Mouse (Mus musculus): ENCODE data around the gene Ccdc92b. TPM values are rescaled to one million over a fixed set of nuclear protein-coding genes. Genes with fewer than 3 reads are reported as not detected.

Gene Ccdc92b
- polyA plus RNA-seq, 1 experiment from 2014 or later = 3.3 TPM

- no peaks in the 10 kb centered on the region for H3K9me3 ChIP-seq (replicated peaks; ENCODE audit: control insufficient read depth, low read length, poor library complexity, severe bottlenecking)
- no peak overlapping the region for H3K27ac ChIP-seq (ENCODE audit: low read length)
Observed at GRCm38 (mm10) chr11:74647966-74648365, 28.6 kb downstream of the Ccdc92b start.

GRCm38 (mm10) chr11:74648676-74649075, 29.3 kb downstream of the Ccdc92b start:
- Histone ChIP-seq H3K36me3 (ENCODE audit: control insufficient read depth, insufficient read depth, low read length) (no peaks in the 10 kb centered on the region), H3K4me1 (ENCODE audit: control insufficient read depth, insufficient read depth, low read length) (peaks cover 23% of the 10 kb centered on the region), H3K4me3 (ENCODE audit: low read depth, low read length) (peak overlapping the region; percentile 94), H3K27me3 (ENCODE audit: control insufficient read depth, insufficient read depth, low read depth, low read length) (no peaks in the 10 kb centered on the region), H3K9me3 (replicated peaks; ENCODE audit: control insufficient read depth, low read length, poor library complexity, severe bottlenecking) (no peaks in the 10 kb centered on the region), H3K27ac (ENCODE audit: low read length) (peak overlapping the region; percentile 72), H3K9ac (ENCODE audit: low read depth, low read length) (peak overlapping the region; percentile 84), H3K4me2 (ENCODE audit: low read length) (peak overlapping the region; percentile 92)
- ATAC-seq = peak; percentile 33
- WGBS = 3% methylated on average over 1 of the region's 1 CpGs

More at GRCm38 (mm10) chr11:74647966-74648365, 28.6 kb downstream of the Ccdc92b start:
- H3K4me3 ChIP-seq (ENCODE audit: low read depth, low read length) = no peak overlapping the region
- H3K9ac ChIP-seq (ENCODE audit: low read depth, low read length) = no peak overlapping the region
- H3K36me3 ChIP-seq (ENCODE audit: control insufficient read depth, insufficient read depth, low read length) = no peaks in the 10 kb centered on the region
- H3K27me3 ChIP-seq (ENCODE audit: control insufficient read depth, insufficient read depth, low read depth, low read length) = no peaks in the 10 kb centered on the region
- H3K4me2 ChIP-seq (ENCODE audit: low read length) = no peak overlapping the region
- WGBS = 82% methylated on average over 1 of the region's 1 CpGs
- peaks cover 21% of the 10 kb centered on the region for H3K4me1 ChIP-seq (ENCODE audit: control insufficient read depth, insufficient read depth, low read length)
- no peak for ATAC-seq

- no peaks in the 10 kb centered on the region for H3K9me3 ChIP-seq (replicated peaks; ENCODE audit: control insufficient read depth, low read length, poor library complexity, severe bottlenecking)
- H3K9ac ChIP-seq (ENCODE audit: low read depth, low read length) = peak within 1 kb of the TSS; percentile 84
- no peaks in the 10 kb centered on the region for H3K36me3 ChIP-seq (ENCODE audit: control insufficient read depth, insufficient read depth, low read length)
- peaks cover 23% of the 10 kb centered on the region for H3K4me1 ChIP-seq (ENCODE audit: control insufficient read depth, insufficient read depth, low read length)
- peak; percentile 89 for ATAC-seq
- H3K4me3 ChIP-seq (ENCODE audit: low read depth, low read length) = peak within 1 kb of the TSS; percentile 94
- H3K27ac ChIP-seq (ENCODE audit: low read length) = peak within 1 kb of the TSS; percentile 72
- no peaks in the 10 kb centered on the region for H3K27me3 ChIP-seq (ENCODE audit: control insufficient read depth, insufficient read depth, low read depth, low read length)
- 0% methylated on average over 53 of the region's 58 CpGs for WGBS
- H3K4me2 ChIP-seq (ENCODE audit: low read length) = peak within 1 kb of the TSS; percentile 92
Observed at GRCm38 (mm10) chr11:74649095-74649646, 29.8 kb downstream of the Ccdc92b start, which contains the start of gene Cluh. Cluh (plus strand) TSS chr11:74649495.

GRCm38 (mm10) chr11:74649647-74650551, 30.5 kb downstream of the Ccdc92b start:
- H3K27ac ChIP-seq (ENCODE audit: low read length) = peak overlapping the region; percentile 72; the same call in 1 of the 2 replicates

GRCm38 (mm10) chr11:74650576-74651100, 31.2 kb downstream of the Ccdc92b start:
- no peak for ATAC-seq
- 64% methylated on average over 4 of the region's 4 CpGs for WGBS
- no peak overlapping the region for H3K27ac ChIP-seq (ENCODE audit: low read length)
- no peaks in the 10 kb centered on the region for H3K27me3 ChIP-seq (ENCODE audit: control insufficient read depth, insufficient read depth, low read depth, low read length)
- peak overlapping the region; percentile 92 for H3K4me2 ChIP-seq (ENCODE audit: low read length)
- peak overlapping the region; percentile 94 for H3K4me3 ChIP-seq (ENCODE audit: low read depth, low read length)
- no peaks in the 10 kb centered on the region for H3K36me3 ChIP-seq (ENCODE audit: control insufficient read depth, insufficient read depth, low read length)
- H3K9ac ChIP-seq (ENCODE audit: low read depth, low read length) = peak overlapping the region; percentile 84
- no peaks in the 10 kb centered on the region for H3K9me3 ChIP-seq (replicated peaks; ENCODE audit: control insufficient read depth, low read length, poor library complexity, severe bottlenecking)
- peaks cover 23% of the 10 kb centered on the region for H3K4me1 ChIP-seq (ENCODE audit: control insufficient read depth, insufficient read depth, low read length)

More at GRCm38 (mm10) chr11:74649647-74650551, 30.5 kb downstream of the Ccdc92b start:
- Histone ChIP-seq H3K4me1 (ENCODE audit: control insufficient read depth, insufficient read depth, low read length) (peaks cover 23% of the 10 kb centered on the region), H3K9me3 (replicated peaks; ENCODE audit: control insufficient read depth, low read length, poor library complexity, severe bottlenecking) (no peaks in the 10 kb centered on the region), H3K4me3 (ENCODE audit: low read depth, low read length) (peak overlapping the region; percentile 94), H3K9ac (ENCODE audit: low read depth, low read length) (peak overlapping the region; percentile 84), H3K36me3 (ENCODE audit: control insufficient read depth, insufficient read depth, low read length) (no peaks in the 10 kb centered on the region), H3K4me2 (ENCODE audit: low read length) (peak overlapping the region; percentile 92), H3K27me3 (ENCODE audit: control insufficient read depth, insufficient read depth, low read depth, low read length) (no peaks in the 10 kb centered on the region)
- WGBS = 3% methylated on average over 46 of the region's 53 CpGs
- peak; percentile 57 for ATAC-seq

GRCm38 (mm10) chr11:74652791-74653191, 33.4 kb downstream of the Ccdc92b start:
- no peak overlapping the region for H3K9ac ChIP-seq (ENCODE audit: low read depth, low read length)
- H3K4me2 ChIP-seq (ENCODE audit: low read length) = no peak overlapping the region
- peak overlapping the region; percentile 38; the same call in 1 of the 2 replicates for H3K27ac ChIP-seq (ENCODE audit: low read length)
- no peaks in the 10 kb centered on the region for H3K27me3 ChIP-seq (ENCODE audit: control insufficient read depth, insufficient read depth, low read depth, low read length)
- H3K36me3 ChIP-seq (ENCODE audit: control insufficient read depth, insufficient read depth, low read length) = peaks cover 9% of the 10 kb centered on the region
- no peak for ATAC-seq
- H3K4me1 ChIP-seq (ENCODE audit: control insufficient read depth, insufficient read depth, low read length) = peaks cover 23% of the 10 kb centered on the region
- WGBS = 49% methylated on average over 4 of the region's 4 CpGs
- H3K9me3 ChIP-seq (replicated peaks; ENCODE audit: control insufficient read depth, low read length, poor library complexity, severe bottlenecking) = no peaks in the 10 kb centered on the region
- no peak overlapping the region for H3K4me3 ChIP-seq (ENCODE audit: low read depth, low read length)

- 73% methylated on average over 6 of the region's 6 CpGs for WGBS
- H3K9ac ChIP-seq (ENCODE audit: low read depth, low read length) = no peak overlapping the region
- no peak overlapping the region for H3K4me2 ChIP-seq (ENCODE audit: low read length)
- peaks cover 22% of the 10 kb centered on the region for H3K4me1 ChIP-seq (ENCODE audit: control insufficient read depth, insufficient read depth, low read length)
- no peak for ATAC-seq
- no peak overlapping the region for H3K27ac ChIP-seq (ENCODE audit: low read length)
- no peaks in the 10 kb centered on the region for H3K27me3 ChIP-seq (ENCODE audit: control insufficient read depth, insufficient read depth, low read depth, low read length)
- no peak overlapping the region for H3K4me3 ChIP-seq (ENCODE audit: low read depth, low read length)
- peaks cover 15% of the 10 kb centered on the region for H3K36me3 ChIP-seq (ENCODE audit: control insufficient read depth, insufficient read depth, low read length)
- H3K9me3 ChIP-seq (replicated peaks; ENCODE audit: control insufficient read depth, low read length, poor library complexity, severe bottlenecking) = no peaks in the 10 kb centered on the region
Observed at GRCm38 (mm10) chr11:74653385-74653784, 34.0 kb downstream of the Ccdc92b start.

- H3K9ac ChIP-seq (ENCODE audit: low read depth, low read length) = no peak overlapping the region
- no peak for ATAC-seq
Observed at GRCm38 (mm10) chr11:74655941-74656340, 36.5 kb downstream of the Ccdc92b start.

More at GRCm38 (mm10) chr11:74655941-74656340, 36.5 kb downstream of the Ccdc92b start:
- no peak overlapping the region for H3K4me2 ChIP-seq (ENCODE audit: low read length)
- H3K9me3 ChIP-seq (replicated peaks; ENCODE audit: control insufficient read depth, low read length, poor library complexity, severe bottlenecking) = no peaks in the 10 kb centered on the region
- no peak overlapping the region for H3K27ac ChIP-seq (ENCODE audit: low read length)
- WGBS = 92% methylated on average over 3 of the region's 3 CpGs
- peaks cover 36% of the 10 kb centered on the region for H3K36me3 ChIP-seq (ENCODE audit: control insufficient read depth, insufficient read depth, low read length)
- H3K4me3 ChIP-seq (ENCODE audit: low read depth, low read length) = no peak overlapping the region
- H3K4me1 ChIP-seq (ENCODE audit: control insufficient read depth, insufficient read depth, low read length) = peaks cover 7% of the 10 kb centered on the region
- no peaks in the 10 kb centered on the region for H3K27me3 ChIP-seq (ENCODE audit: control insufficient read depth, insufficient read depth, low read depth, low read length)

Data from midbrain, embryonic 16.5 days (tissue).